Mouse (Mus musculus): Measurements from ENCODE around the gene D11Wsu47e. TPM values are rescaled to one million over a fixed set of nuclear protein-coding genes. Genes with fewer than 3 reads are reported as not detected.

The D11Wsu47e gene
- total and polyA plus RNA-seq, 2 experiments from 2014 or later, result 10.4 to 18.1 TPM

DNA sequence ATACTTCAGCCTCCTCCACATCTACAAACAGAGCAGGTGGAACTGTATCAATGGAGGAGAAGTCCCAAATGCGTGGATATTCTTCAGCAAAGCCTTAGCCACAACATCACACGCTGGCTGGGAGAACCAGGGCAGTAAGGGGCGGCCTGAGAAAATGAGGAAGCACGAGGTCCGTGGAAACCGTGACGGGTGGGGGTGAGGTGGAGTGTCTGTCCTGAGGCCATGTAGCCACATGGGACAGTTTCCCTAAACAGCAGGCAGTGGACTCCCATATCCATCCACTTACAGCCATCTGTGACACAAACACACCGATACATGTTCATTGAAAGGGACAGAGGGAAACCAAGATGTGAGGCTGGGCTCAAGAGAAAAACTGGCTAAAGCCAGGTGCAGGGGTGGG, 53.7 kb downstream of the D11Wsu47e start:
- DNase-seq (ENCODE audit: low spot score) (no peak), ATAC-seq (ENCODE audit: insufficient read depth, low read depth) (no peak)
- H3K4me1 ChIP-seq (ENCODE audit: control insufficient read depth, insufficient read depth), result peaks cover 33% of the 10 kb centered on the region
- H3K9me3 ChIP-seq (replicated peaks; ENCODE audit: control insufficient read depth, low read length), result no peaks in the 10 kb centered on the region
- H3K4me3 ChIP-seq (ENCODE audit: low read depth, low read length), result no peak overlapping the region
- 78% methylated on average over 8 of the region's 8 CpGs for WGBS
- no peaks in the 10 kb centered on the region for H3K27me3 ChIP-seq (ENCODE audit: control insufficient read depth, insufficient read depth, low read length)
- TF ChIP-seq CTCF (IDR thresholded peaks at IDR 0.05; ENCODE audit: low read depth) (no peak), EP300 (IDR thresholded peaks at IDR 0.05; ENCODE audit: low read depth) (no peak)
- H3K27ac ChIP-seq (ENCODE audit: low read depth), result no peak overlapping the region
- no peak overlapping the region for H3K4me2 ChIP-seq (ENCODE audit: low read depth, low read length)
- H3K36me3 ChIP-seq (replicated peaks; ENCODE audit: control insufficient read depth, insufficient read depth, low read length), result 0 out of 2 replicates have a peak, but pooled peaks cover 6% of the 10 kb centered on the region
- H3K9ac ChIP-seq (replicated peaks; ENCODE audit: low read depth, low read length), result no peak overlapping the region

DNA sequence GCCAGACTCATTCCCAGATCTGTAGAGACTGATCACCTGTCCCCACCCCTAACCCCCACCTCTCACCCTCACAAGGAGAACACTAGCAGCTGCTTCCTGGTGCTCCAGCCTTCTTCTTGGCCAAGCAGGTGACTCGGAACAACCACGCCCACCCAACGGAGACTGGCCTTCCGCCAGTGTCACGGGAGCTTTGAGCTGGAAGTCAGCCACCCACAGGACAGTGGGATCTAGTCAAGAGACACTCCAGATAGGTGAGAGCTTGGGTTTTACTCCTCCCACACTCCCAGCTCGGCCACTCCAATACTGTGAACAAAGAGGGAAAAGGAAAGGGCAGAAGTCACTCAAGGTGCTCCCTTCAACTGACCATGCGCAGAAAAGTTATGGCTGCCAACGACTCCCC, 55.0 kb downstream of the D11Wsu47e start:
- ATAC-seq (ENCODE audit: insufficient read depth, low read depth), result peak; percentile 49

DNA sequence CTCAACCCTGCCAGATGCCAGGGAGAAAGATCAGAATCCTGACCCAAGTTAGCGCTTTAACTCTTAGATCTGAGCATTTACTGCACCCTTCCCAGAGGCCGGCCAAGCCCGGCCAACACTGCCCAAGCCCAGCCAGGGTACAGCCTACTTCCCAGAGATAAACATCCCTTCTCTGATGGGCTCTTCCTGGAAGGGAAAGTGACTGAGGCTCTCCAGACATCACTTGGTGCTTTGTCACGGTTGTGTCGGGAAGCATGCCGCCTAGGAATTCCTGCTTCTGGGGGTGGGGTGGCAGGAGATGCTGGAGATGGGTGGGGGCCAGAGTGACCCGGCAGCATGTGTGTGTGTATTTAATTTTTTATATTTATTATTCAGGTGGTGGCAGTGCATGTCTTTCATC, 55.9 kb downstream of the D11Wsu47e start:
- Histone ChIP-seq H3K27me3 (ENCODE audit: control insufficient read depth, insufficient read depth, low read length) (no peaks in the 10 kb centered on the region), H3K27ac (ENCODE audit: low read depth) (no peak overlapping the region), H3K9ac (replicated peaks; ENCODE audit: low read depth, low read length) (no peak overlapping the region), H3K36me3 (replicated peaks; ENCODE audit: control insufficient read depth, insufficient read depth, low read length) (peaks cover 19% of the 10 kb centered on the region), H3K4me3 (ENCODE audit: low read depth, low read length) (no peak overlapping the region), H3K9me3 (replicated peaks; ENCODE audit: control insufficient read depth, low read length) (no peaks in the 10 kb centered on the region), H3K4me1 (ENCODE audit: control insufficient read depth, insufficient read depth) (peaks cover 20% of the 10 kb centered on the region), H3K4me2 (ENCODE audit: low read depth, low read length) (no peak overlapping the region)
- no peak for TF ChIP-seq EP300 (IDR thresholded peaks at IDR 0.05; ENCODE audit: low read depth)
- TF ChIP-seq CTCF (IDR thresholded peaks at IDR 0.05; ENCODE audit: low read depth), result no peak
- no peak; the same call in 1 of the 2 replicates for ATAC-seq (ENCODE audit: insufficient read depth, low read depth)
- DNase-seq (ENCODE audit: low spot score), result no peak
- 42% methylated on average over 7 of the region's 7 CpGs for WGBS

More for the DNA sequence above, 55.0 kb downstream of the D11Wsu47e start:
- DNase-seq (ENCODE audit: low spot score), result no peak
- TF ChIP-seq EP300 (IDR thresholded peaks at IDR 0.05; ENCODE audit: low read depth) (no peak), CTCF (IDR thresholded peaks at IDR 0.05; ENCODE audit: low read depth) (no peak)
- WGBS, result 47% methylated on average over 8 of the region's 8 CpGs
- no peaks in the 10 kb centered on the region for H3K27me3 ChIP-seq (ENCODE audit: control insufficient read depth, insufficient read depth, low read length)
- no peak overlapping the region for H3K9ac ChIP-seq (replicated peaks; ENCODE audit: low read depth, low read length)
- peaks cover 15% of the 10 kb centered on the region for H3K36me3 ChIP-seq (replicated peaks; ENCODE audit: control insufficient read depth, insufficient read depth, low read length)
- H3K9me3 ChIP-seq (replicated peaks; ENCODE audit: control insufficient read depth, low read length), result no peaks in the 10 kb centered on the region
- H3K4me3 ChIP-seq (ENCODE audit: low read depth, low read length), result no peak overlapping the region
- H3K27ac ChIP-seq (ENCODE audit: low read depth), result no peak overlapping the region
- H3K4me1 ChIP-seq (ENCODE audit: control insufficient read depth, insufficient read depth), result peaks cover 21% of the 10 kb centered on the region
- no peak overlapping the region for H3K4me2 ChIP-seq (ENCODE audit: low read depth, low read length)

DNA sequence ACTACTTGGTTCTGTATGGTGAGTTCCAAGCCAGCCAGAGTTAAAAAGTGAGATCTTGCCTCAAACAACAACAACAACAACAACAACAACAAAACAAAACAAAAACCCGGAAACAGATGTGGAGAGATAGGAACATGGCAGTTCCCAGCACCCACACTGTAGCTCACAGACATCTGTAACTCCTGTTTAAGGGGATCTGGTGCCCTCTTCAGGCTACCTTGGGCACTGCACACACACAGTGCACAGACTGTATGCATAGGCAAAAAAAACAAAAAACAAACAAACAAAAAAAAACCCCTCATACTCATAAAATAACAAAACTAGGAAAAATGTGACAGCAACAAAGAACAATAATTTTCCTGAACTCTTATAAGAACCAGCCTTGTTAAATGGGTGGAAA, 58.8 kb downstream of the D11Wsu47e start:
- 96% methylated on average over 1 of the region's 1 CpGs for WGBS
- H3K36me3 ChIP-seq (replicated peaks; ENCODE audit: control insufficient read depth, insufficient read depth, low read length), result peaks cover 19% of the 10 kb centered on the region
- no peak overlapping the region for H3K9ac ChIP-seq (replicated peaks; ENCODE audit: low read depth, low read length)
- no peaks in the 10 kb centered on the region for H3K9me3 ChIP-seq (replicated peaks; ENCODE audit: control insufficient read depth, low read length)
- no peak for DNase-seq (ENCODE audit: low spot score)
- H3K4me1 ChIP-seq (ENCODE audit: control insufficient read depth, insufficient read depth), result peaks cover 23% of the 10 kb centered on the region
- ATAC-seq (ENCODE audit: insufficient read depth, low read depth), result no peak
- no peak overlapping the region for H3K4me2 ChIP-seq (ENCODE audit: low read depth, low read length)
- no peak overlapping the region for H3K4me3 ChIP-seq (ENCODE audit: low read depth, low read length)
- TF ChIP-seq EP300 (IDR thresholded peaks at IDR 0.05; ENCODE audit: low read depth) (no peak), CTCF (IDR thresholded peaks at IDR 0.05; ENCODE audit: low read depth) (no peak)
- no peaks in the 10 kb centered on the region for H3K27me3 ChIP-seq (ENCODE audit: control insufficient read depth, insufficient read depth, low read length)
- H3K27ac ChIP-seq (ENCODE audit: low read depth), result no peak overlapping the region

Other genes with a start within 250 kb of the D11Wsu47e start
- not detected in 2 replicates for gene Sstr2, start 65.1 kb upstream of the D11Wsu47e start, total RNA-seq (2014; rRNA removed; ENCODE audit: low replicate concordance)
- 0.12 TPM in 1 of 2 replicates, not detected in the other for gene Sstr2, start 65.1 kb upstream of the D11Wsu47e start, polyA plus RNA-seq (2015; fragmentation: Nextera tagmentation; extraction: Ambion mirVana)
- 26.5 and 30.3 TPM in 2 replicates for gene Cog1, start 35.2 kb upstream of the D11Wsu47e start, total RNA-seq (2014; rRNA removed; ENCODE audit: low replicate concordance)
- gene Cog1, start 35.2 kb upstream of the D11Wsu47e start, polyA plus RNA-seq (2015; fragmentation: Nextera tagmentation; extraction: Ambion mirVana), result 10.7 and 12.3 TPM in 2 replicates
- gene Slc39a11, start 34.3 kb upstream of the D11Wsu47e start, total RNA-seq (2014; rRNA removed; ENCODE audit: low replicate concordance), result 16.3 and 19.1 TPM in 2 replicates
- gene Slc39a11, start 34.3 kb upstream of the D11Wsu47e start, polyA plus RNA-seq (2015; fragmentation: Nextera tagmentation; extraction: Ambion mirVana), result 6.9 and 8.6 TPM in 2 replicates
- gene Fam104a, start 257 bp upstream of the D11Wsu47e start, total RNA-seq (2014; rRNA removed; ENCODE audit: low replicate concordance), result 23.3 and 25.2 TPM in 2 replicates
- gene Fam104a, start 257 bp upstream of the D11Wsu47e start, polyA plus RNA-seq (2015; fragmentation: Nextera tagmentation; extraction: Ambion mirVana), result 32.7 and 33.6 TPM in 2 replicates
- gene Cpsf4l, start 25.6 kb downstream of the D11Wsu47e start, total RNA-seq (2014; rRNA removed; ENCODE audit: low replicate concordance), result 1.3 TPM in 1 of 2 replicates, not detected in the other
- gene Cpsf4l, start 25.6 kb downstream of the D11Wsu47e start, polyA plus RNA-seq (2015; fragmentation: Nextera tagmentation; extraction: Ambion mirVana), result 0.10 TPM in 1 of 2 replicates, not detected in the other
- 33.5 and 39.8 TPM in 2 replicates for gene Cdc42ep4, start 67.5 kb downstream of the D11Wsu47e start, total RNA-seq (2014; rRNA removed; ENCODE audit: low replicate concordance)
- gene Cdc42ep4, start 67.5 kb downstream of the D11Wsu47e start, polyA plus RNA-seq (2015; fragmentation: Nextera tagmentation; extraction: Ambion mirVana), result 11.8 and 12.0 TPM in 2 replicates